Mouse (Mus musculus): Measurements from ENCODE around the gene Optn.

Optn gene

DNA sequence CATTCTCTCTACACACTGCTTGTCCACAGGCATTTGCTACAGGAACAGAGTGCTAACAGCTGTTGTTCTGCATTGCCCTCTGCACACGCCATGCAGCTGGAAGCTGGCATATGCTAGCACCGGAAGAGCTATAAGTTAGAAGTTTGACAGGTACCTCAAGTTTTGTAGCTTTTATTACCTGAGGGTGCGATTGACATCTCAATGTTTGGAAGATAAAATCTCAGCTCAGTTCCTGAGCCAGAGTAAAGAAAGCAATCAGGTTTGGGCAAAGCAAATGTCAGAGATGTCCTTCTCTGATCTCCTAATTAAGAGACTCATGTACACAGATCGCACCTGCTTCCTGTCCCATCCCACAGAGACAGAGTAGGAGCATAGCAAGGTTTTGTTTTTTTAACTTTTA, 77.1 kb downstream of the Optn start:
- no peak for DNase-seq (ENCODE audit: extremely low spot score)

DNA sequence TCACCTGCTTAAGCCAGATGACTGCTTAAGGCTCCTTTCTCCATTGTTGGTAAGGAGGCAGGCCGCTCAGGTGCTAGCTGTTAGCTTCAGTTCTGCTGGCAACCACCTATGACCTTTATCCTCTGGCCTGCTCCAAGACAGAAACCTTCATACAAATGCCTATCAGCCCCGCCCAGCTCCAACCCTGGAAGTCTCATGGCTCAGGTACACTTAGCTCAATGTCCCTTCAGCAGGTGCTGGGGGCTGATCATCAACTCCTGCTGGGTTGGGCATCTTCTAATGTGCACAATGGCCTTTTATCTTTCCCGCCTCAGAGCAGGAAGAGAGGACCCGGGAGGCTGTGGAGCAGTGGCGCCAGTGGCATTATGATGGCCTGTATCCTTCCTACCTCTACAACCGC, 78.9 kb downstream of the Optn start:
- DNase-seq (ENCODE audit: extremely low spot score): no peak

DNA sequence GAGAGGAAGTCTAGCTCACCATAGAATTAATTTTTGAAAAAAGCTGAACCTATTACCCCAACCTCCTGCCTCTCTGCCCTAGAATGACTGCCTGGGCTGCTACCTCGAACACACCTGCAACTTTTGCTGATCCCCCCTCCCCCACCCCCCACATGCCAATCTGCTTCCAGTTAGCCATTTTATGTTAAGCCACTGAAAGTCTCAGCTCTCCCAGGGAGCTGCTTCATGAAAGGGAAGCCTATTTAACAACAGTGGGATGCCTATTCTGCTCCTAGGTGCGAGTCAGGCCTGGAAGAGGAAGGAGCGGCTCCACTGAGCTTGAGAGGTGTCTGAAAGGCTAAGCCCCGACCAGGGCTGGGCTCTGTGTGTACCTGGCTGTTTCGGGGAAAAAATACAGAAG, 79.9 kb downstream of the Optn start:
- no peak for DNase-seq (ENCODE audit: extremely low spot score)

DNA sequence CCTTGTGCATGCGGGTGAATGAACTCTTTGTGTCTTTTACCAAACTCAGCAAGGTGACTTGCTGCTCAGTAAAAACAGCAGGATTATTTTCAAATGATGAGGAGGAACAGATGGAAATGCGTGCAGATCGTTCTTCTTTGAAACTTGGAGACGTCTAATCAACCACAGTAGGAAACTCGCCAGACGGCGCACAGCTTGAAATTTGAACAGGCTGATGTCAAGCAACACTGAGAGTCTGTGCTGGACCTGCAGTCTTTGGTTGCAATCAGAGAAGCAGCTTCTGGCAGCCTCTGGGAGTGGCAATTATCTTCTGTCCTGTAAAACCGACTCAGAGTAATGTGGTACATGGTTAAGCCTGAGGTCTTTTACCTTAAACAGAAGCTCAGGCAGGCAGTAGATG, 85.8 kb downstream of the Optn start:
- no peak for DNase-seq (ENCODE audit: extremely low spot score)

DNA sequence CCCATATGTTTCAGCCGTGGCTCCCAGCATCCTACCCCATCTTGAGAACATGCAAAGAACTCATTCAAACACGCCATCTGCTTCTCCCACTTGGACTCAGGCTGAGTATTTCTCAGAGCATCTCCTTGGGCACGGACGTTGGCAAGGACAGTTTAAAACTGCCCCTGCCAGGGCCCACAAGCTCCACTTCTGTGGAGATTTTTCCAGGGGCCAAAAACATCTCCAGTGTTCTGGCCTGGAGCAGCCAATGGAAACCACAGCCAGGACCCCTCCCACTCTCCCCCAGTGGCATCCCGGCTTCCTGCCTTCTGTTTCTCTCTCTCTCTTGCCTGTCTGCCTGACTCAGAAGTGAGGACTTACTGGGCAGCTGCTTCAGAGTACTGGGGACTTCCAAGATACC, 88.0 kb downstream of the Optn start, which contains the start of gene Ucma:
Ucma (plus strand) TSS at position 316 of the 400 bp plus-strand sequence.
- DNase-seq (ENCODE audit: extremely low spot score): no peak

All from embryo, embryonic 9.5 days (tissue).